Mouse (Mus musculus) spleen, embryonic (tissue): ENCODE results near the gene Tpx2.

Experiments used
- CTCF ChIA-PET: fragments of 350-600 bp; sonication (Branson Sonifier 250); formaldehyde crosslinking; loops from one replicate; lab custom pipeline; 2022; lab: Charles Lee

Gene Tpx2

GRCm38 (mm10) chr2:152941776-152942175, 94.0 kb downstream of the Tpx2 start:
- CTCF ChIA-PET: interaction anchor here (0.7 kb wide), 1 partner anchor 822 kb away, joined by 3 read pairs; no protein-coding TSS in a partner anchor

- CTCF ChIA-PET: no interaction called here
These were observed 95.2 kb downstream of the Tpx2 start for GRCm38 (mm10) chr2:152942898-152943515.

GRCm38 (mm10) chr2:152943568-152943967, 95.8 kb downstream of the Tpx2 start:
- CTCF ChIA-PET: no interaction called here

- CTCF ChIA-PET: no interaction called here
These were observed 96.2 kb downstream of the Tpx2 start for GRCm38 (mm10) chr2:152944013-152944412.
